Mouse (Mus musculus): ENCODE measurements around the gene Coro7.

DNA sequence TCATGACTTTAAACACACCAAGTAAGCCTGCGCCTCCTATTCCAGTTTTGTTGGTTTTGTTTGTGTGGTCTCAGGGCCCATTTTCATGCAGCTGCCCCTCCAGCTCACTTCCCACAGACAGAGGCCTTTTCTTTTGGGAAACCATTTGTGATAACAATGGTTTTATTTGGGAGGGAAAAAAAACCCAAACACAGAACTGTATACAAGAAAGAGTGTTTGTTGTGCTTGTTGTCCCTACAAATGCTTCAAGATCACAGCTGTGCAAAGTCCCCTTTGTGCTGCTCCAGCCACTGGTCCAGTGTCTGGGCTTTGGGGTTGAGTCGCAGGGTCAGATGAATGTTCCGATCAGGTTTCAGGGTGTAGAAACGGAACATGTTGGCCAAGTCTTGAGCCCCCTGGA, 31.6 kb upstream of the Coro7 start:
- TF ChIP-seq CTCF (IDR thresholded peaks at IDR 0.05), result no peak
- no peak for TF ChIP-seq EP300 (IDR thresholded peaks at IDR 0.05)
